Mouse (Mus musculus): ENCODE results near the gene Cass4.
A peak's percentile ranks its signal among the peaks of the same experiment; 100 is the strongest.

Gene Cass4

DNA sequence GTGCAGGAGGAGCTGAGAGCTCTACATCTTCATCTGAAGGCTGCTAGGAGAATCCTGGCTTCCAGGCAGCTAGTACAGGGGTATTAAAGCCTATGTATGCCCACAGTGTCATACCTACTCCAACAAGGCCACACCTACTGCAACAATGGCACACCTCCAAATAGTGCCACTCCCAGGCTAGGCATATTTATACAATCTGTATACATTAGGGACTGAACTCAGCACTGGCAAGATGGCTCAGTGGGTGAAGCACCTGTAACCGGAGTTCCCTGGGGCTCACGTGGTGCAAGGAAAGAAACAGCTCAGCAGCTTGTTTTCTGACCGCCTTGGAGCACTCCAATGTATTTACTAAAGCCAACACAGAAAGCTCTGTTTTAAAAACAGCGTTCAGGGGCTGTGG is 52.0 kb downstream of the Cass4 start:
- no peak for DNase-seq

DNA sequence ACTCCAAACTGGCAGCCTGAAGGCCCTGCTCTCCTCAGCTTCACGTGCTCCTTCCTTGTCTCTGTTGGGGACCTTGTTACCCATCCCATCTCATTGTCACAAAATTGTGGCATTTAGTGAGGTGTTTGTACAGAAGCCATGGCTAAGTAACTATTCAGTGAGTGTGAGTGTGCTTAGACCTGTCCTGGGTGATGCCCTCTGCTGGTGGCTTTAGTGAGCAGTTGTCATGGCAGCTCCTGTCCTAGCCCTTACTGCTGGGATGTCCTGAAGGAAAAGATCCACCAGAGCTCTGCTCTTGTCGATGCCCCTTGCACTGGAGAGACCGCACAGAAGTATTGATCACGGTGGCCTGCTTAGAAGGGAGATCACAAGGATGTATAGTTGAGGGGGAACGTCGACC is 53.7 kb downstream of the Cass4 start:
- peak; percentile 12 for DNase-seq

DNA sequence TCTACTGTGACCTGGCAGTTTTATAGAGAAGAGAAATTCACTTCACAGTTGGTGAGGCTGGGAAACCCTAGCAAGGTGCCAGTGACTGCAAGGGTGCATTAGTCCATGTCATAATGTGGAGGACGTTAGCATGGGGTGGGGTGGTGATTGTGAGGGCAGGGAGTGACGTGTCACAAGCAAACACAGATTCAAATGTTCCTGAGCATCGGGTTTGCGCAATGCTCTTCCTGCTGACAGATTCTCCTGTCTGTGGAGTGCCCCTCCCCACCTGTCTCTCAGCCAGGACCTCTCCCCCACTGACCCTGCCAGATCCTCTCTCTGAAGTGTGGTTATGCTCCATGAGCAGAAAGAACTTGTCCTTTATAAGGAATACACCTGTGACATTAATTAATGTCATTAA is 54.7 kb downstream of the Cass4 start:
- no peak for DNase-seq

DNA sequence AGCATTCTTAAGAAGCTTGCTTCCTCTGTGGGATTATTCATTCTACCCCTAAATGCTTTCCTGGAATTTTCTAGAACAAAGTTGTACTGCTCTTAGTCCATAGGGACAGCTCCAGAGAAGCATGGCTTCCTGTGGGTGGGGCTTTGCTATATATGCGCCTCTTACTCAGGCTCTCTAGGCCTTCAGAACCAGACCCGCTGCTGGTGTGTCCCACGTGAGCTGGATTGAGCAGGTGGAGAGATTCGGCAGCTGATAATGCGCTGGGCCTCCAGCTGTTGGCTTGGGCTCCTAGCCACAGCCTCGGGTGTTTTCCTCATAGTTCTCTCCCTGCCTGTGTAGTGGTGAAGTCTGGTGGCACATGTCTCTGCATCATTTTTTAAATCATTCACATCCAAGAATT is 57.0 kb downstream of the Cass4 start:
- DNase-seq = no peak

DNA sequence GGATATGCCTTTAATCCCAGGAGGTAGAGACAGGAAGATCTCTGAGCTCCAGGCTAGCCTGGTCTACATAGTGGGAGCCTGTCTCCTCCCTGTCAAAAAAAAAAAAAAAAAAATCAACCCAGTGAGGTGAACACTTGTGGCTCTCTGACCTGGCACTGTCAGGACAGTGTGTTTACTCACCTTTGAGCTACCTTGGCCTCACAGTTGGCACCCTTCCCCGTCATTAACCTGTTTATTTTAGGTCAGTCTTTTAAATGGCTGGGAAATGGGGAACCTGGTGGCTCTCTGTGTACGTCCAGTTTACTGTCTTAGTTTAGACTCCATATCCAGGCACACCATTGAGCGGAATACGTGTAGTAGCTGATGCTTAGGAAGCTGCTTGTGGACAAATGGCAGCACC is 58.4 kb downstream of the Cass4 start:
- no peak for DNase-seq

DNA sequence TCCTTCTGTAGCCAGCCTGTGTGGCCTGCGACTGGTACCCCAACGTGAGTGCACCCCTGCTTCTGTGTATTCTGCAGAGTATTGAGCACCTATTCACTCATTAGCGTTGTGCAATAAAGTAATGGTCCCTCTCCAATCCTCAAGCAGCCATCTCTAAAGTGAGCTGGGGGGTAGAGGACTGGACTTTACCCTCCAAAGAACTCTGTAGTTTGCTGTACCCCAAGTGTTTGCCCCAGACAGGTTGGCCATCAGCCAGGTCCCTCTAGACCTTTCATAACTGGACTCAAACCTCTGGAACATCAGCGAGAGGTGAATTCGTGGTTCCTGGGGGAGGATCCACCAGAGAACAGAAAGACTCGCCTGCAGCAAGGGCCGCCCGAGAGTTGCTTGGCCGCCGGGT is 58.9 kb downstream of the Cass4 start:
- DNase-seq = no peak

DNA sequence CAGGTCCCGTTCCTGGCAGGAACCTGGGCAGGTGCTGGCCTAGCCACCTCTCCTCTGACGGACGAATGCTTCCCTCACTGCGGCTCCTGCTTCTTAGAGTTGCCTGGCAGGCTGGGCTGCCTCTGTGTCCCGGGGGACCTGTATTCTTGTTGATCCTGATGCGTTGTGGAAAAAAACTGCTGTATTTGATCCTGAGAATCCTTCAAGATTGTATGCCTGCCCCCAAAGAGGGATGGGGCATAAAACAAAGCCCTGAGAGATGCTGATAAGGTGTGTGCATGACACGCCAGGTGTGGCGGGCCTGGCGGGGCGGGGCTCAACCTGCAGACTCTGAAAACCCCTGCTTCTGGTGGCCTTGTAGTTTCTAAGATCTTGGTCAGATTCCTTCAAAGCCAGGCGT is 64.9 kb downstream of the Cass4 start, which contains the start of gene Gcnt7:
Gene Gcnt7 (minus strand): TSS at position 101 of the 400 bp plus-strand sequence.
- no peak for DNase-seq

DNA sequence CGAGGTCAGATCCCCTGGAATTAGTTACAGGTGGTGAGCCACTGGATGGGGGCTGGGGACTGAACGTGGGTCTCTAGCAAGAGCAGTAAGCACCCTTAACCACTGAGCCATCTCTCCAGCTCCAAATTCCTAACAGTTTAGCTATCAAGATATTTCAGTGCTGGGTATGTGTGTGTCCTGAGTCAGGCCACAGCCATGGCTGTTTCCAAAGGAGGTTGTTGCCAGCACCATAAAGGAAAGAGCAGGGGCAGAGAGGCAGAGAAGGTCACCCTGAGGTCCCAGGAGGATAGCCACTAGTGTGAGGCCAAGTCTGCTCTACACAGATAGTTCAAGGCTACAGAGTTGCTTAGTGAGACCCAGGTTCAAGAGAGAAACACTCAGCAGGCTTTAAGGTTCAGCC is 67.1 kb downstream of the Cass4 start:
- DNase-seq = peak; percentile 14

DNA sequence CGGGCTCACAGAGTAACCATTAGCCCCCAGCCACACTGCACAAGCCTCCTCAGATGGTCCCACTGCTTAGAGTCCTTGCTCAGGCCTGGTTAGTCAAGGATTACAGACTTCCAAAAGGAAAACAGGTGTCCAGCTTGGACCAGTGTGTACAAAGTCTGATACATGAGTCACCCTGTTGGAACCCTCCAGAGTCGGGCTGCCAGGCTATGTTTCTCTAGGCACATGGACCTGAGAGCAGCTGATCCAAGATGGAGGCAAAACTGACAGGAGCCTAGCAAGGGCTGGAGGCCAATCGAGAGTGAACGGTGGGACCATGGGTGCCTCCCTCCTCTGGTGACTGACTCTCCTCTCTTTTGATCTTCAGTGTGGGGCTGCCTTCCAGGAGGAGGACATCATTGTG is 69.2 kb downstream of the Cass4 start:
- DNase-seq = no peak

DNA sequence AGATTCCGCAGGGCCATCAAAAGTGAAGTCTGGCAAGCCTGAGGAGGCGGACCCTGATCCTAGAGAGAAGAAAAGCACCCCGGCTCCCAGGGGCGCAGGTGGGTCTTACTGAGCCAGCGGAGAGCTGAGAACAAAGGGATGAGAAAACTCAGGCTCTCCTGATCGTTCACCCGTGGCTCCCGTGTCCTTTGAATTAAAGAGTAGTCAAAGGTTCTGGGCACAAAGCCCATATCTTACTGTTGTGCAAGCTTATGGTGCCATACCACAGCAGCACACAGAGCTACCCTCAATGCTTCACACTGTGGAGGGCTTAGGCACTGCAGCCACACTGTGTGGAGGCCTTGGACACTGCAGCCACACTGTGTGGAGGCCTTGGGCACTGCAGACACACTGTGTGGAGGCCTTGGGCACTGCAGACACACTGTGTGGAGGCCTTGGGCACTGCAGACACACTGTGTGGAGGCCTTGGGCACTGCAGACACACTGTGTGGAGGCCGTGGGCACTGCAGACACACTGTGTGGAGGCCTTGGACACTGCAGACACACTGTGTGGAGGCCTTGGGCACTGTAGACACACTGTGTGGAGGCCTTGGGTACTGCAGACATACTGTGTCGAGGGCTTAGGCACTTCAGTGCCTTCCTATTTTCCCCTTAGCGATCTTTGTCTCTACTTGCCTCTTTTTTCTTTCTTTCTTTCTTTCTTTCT is 73.0 kb downstream of the Cass4 start:
- DNase-seq = no peak

DNA sequence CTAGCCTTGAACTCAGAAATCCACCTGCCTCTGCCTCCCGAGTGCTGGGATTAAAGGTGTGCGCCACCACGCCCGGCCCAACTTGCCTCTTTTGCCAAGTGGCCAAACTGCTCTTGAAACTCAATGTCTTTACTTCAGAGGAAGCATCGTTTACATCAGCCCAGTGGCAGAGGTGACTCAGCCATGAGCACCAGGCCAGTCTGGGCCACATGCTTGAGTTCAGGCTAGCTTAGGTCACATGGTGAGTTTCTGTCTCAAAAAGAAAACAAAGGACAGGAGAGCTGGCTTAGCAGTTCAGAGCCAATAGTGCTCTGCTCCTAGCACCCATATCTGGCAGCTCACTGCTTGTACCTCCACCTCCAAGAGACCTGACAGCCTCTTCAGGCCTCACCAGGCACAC is 73.6 kb downstream of the Cass4 start:
- no peak for DNase-seq

DNA sequence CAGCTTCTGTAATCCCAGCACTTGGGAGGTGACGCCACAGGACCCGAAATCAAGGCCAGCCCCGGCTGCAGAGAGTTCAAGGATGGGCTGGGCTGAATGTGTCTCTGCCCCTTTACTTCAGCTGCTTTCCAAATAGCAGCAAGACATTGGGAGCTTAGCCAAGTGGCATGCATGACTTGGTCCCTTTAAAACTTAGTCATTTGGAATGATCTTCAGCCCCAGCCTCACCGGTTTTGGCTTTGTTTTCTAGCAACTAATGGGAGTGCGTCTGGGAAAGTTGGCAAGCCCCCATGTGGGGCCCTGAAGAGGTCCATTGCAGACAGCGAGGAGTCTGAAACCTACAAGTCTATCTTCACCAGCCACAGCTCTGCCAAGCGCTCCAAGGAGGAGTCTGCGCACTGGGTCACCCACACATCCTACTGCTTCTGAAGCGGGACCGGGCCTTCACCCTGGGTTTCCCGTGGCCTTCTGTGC is 74.8 kb downstream of the Cass4 start:
- no peak for DNase-seq

DNA sequence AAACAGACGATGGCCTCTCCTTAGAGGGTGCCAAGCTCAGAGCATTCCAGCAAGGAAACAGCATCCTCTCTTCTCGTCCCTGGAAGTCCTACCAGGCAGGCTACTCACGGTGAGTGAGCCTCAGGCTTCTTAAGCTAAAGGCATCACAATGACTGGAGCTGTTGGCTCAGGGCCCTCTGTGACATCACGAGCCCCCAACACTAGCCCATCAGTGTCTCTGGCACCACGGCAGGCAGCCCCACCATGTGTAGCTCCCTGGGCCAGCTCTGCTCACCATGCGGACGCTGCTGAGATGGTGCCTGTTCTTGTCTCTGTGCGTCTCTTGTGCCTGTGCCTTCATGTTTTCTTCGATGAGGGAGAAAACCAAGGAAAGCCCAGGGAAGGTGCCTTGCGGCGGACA is 78.7 kb downstream of the Cass4 start, which contains the start of gene Fam209:
Gene Fam209 (plus strand): TSS at position 203 of the 400 bp plus-strand sequence.
- no peak for DNase-seq

DNA sequence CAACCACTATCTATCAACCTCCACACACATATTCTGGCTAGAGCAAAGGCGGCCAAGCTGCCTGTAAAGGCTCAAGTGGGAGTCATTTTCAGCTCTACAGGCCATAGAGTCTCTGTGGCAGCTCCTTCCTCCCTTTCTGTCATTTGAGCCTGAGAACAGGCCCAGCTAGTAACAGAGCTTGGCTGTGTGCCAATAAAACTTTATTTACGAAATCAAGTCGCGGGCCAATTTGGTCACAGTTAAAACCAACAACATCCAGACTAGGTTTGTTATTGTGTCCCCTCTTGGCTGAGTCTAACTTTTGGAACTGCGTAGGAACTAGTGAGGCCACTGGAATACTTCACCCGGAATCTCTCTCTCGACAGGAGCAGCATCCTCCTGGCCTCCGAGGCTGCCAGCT is 80.0 kb downstream of the Cass4 start:
- no peak for DNase-seq

DNA sequence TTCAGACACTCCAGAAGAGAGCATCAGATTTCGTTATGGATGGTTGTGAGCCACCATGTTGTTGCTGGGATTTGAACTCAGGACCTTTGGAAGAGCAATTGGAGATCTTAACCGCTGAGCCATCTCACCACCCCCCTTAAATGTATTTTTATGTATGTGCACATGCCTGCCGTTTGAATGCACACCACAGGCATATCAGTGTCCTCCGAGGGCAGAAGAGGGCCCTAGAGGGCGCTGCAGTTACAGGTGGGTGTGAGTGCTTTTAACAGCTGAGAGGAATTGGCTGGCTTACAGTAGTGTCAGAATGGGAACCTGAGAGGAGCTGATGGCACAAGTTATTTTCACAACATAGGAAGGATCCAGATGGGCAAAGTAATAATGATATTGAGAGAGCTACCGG is 81.4 kb downstream of the Cass4 start:
- peak; percentile 39 for DNase-seq

DNA sequence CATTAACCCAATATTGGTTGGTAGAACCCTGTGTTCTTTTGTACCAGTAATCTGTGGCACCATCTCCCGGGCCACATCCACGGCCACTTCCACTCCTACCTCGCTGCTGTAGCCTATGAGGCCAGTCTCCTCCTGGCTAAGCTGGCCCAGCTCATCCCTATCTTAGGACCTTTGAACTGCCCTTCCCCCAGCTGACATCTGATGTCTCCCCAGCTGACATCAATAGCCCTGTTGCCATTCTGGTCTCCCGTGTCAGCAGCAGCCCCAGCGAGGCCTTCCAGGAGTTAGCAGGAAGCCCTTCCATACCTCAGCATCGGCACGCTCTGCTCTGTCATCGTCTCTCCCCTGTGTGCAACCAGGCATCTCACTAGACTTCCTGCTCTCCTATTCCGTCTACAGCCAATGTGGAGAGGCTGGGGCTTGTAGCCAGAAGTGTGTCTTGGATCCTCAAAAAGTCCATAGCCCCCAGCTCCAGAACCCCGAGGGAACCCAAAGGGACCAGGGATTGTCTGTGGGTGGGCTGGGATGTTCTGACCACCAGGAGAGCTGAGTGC is 83.2 kb downstream of the Cass4 start:
- no peak for DNase-seq

DNA sequence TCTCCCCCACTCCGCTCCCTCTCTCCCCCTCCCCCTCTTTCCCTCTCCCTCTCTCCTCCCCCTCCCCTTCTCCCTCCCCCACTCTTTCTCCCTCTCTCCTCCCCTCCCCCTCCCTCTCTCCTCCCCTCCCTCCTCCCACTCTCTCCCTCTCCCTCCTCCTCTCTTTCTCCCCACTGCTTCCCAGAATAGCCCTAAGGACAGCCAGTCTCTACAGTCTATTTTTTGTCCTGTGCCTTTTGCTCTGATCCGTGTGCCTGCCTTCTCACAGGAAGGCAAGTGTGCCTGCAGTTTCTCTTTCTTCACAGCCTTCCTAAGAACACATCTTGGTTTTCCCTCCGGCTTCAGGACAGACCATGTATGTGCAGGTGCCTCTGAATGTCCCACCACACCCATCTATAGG is 83.8 kb downstream of the Cass4 start:
- no peak for DNase-seq

DNA sequence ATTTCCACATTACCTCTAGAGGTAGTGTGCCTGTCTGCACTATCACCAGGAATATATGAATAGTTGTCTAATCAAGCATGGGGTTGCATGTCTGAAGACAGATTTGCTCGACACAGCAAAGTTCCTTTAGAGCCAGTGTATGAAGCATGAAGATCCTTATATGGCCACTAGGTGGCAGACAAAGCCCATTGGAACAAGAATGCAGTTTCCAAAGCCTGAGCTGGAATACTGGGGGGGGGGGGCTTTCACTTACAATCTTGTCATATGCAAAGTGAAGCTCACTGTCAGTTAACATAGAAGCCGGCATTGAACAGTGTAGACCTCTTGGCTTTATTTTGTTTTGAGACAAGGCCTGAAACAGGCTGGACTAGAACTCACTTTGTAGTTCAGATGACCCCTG is 84.3 kb downstream of the Cass4 start:
- peak; percentile 80 for DNase-seq

DNA sequence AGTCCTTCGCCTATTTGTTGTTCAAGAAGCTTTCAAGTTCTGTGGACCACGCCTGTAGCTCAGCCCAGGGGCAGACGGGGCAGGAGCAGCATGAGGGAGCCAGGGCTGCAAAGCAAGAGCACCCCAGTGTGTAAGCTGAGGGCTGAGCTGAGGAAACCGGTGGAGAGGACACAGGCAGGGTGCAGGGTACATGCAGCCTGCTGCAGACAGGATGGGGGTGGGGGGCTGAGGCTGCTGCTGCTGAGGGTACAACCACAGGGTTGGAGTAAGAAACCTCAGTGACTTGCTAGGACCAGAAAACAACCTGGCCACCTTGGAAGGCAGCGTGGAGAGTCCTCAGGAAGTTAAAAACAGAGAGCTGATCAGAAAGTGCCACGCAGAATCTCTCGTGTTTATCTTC is 86.7 kb downstream of the Cass4 start:
- DNase-seq = no peak

DNA sequence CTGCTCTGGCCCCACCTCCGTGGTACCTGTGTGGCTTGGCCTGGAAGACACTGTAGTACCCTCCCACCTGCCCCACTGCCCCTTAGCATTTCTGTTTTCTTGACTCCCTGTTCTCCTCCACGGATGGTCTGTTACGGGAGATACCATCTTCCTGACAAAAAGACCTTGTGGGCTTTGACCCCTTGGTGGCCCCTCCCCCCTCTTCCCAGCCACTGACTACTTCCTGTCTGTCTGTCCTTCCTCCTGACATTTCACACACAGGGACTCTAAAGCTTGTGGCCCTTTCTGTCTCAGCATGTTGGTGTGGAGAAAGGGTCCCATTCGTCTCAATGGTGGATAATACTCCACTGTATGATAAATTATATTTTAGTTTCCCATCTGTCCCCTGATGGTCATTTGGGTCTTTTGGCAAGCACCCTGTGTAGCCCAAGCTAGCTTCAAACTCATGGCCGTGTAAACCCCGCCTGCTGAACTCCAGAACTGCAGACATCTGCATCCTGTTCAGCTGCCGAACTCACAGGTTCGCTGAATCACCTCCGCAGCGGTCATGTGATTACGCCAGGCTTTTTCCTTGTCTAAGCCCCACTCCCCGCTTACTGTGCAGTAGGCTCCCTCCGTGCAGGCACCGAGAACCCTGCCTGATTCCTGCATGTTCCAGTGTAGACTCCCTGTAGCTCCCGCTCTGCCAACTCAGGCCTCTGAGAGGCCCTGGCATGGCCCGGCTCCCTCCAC is 88.2 kb downstream of the Cass4 start:
- no peak for DNase-seq

Measured in embryo, embryonic 11 days (tissue).